ENCODE assay signal across 37 mouse cellular contexts in genomic region chr1:136160297-136160696, GRCm38 (mm10). TPM values are rescaled to one million over a fixed set of nuclear protein-coding genes. Genes with fewer than 3 reads are reported as not detected.
"Had no signal": no experiment of that assay in that cellular context is flagged by ENCODE, and none has a peak within 500 bp of the region (broad histone marks: within the 10 kb centered on the region; RNA-seq: fewer than 3 reads in every experiment).

No protein-coding gene starts in this region.

- H3K27me3 ChIP-seq: heart, embryonic 12.5 days; heart, embryonic 13.5 days; heart, embryonic 15.5 days; hindbrain, embryonic 12.5 days; hindbrain, embryonic 13.5 days; hindbrain, embryonic 15.5 days; intestine, embryonic 15.5 days; kidney, embryonic 15.5 days had no signal

- H3K9me3 ChIP-seq: heart, embryonic 12.5 days; heart, embryonic 13.5 days; heart, embryonic 15.5 days; hindbrain, embryonic 10.5 days; hindbrain, embryonic 12.5 days; hindbrain, embryonic 13.5 days; hindbrain, embryonic 15.5 days; intestine, embryonic 15.5 days; kidney, embryonic 15.5 days had no signal

- ATAC-seq: hindbrain, embryonic 16.5 days; inflammation-experienced regulatory T-cells, adult 6 months; intestine, embryonic 15.5 days had no signal

- H3K4me3 ChIP-seq: heart, embryonic 12.5 days; heart, embryonic 15.5 days; hindbrain, embryonic 10.5 days; hindbrain, embryonic 12.5 days; hindbrain, embryonic 13.5 days; hindbrain, embryonic 15.5 days; intestine, embryonic 15.5 days; kidney, embryonic 15.5 days; layer of hippocampus, adult 2 months; left cerebral cortex, adult 2 months had no signal

- H3K27ac ChIP-seq: heart, embryonic 13.5 days; heart, embryonic 15.5 days; hindbrain, embryonic 10.5 days; hindbrain, embryonic 12.5 days; hindbrain, embryonic 13.5 days; hindbrain, embryonic 14.5 days; hindbrain, embryonic 15.5 days; hindbrain, postnatal 0 days; intestine, embryonic 15.5 days; kidney, embryonic 15.5 days; kidney, postnatal 0 days; layer of hippocampus, adult 2 months; left cerebral cortex, adult 2 months had no signal

- H3K36me3 ChIP-seq: heart, embryonic 15.5 days had no signal

- H3K4me1 ChIP-seq: heart, embryonic 12.5 days; heart, embryonic 15.5 days; hindbrain, embryonic 13.5 days; intestine, embryonic 15.5 days; kidney, embryonic 15.5 days had no signal

- H3K4me2 ChIP-seq: heart, embryonic 15.5 days; hindbrain, embryonic 12.5 days; hindbrain, embryonic 13.5 days; hindbrain, embryonic 14.5 days; hindbrain, embryonic 15.5 days; intestine, embryonic 15.5 days; kidney, embryonic 15.5 days had no signal

- H3K9ac ChIP-seq: heart, embryonic 12.5 days; heart, embryonic 13.5 days; heart, embryonic 15.5 days; hindbrain, embryonic 12.5 days; hindbrain, embryonic 13.5 days; hindbrain, embryonic 14.5 days; hindbrain, embryonic 15.5 days; intestine, embryonic 15.5 days; kidney, embryonic 15.5 days had no signal

- DNase-seq: heart, postnatal 10 days; heart, postnatal 14 days; heart, postnatal 36 days; heart, postnatal 4 days; kidney, adult 11 months; kidney, adult 18-20 months; kidney, adult 2 months; kidney, adult 8-10 months; kidney, adult 9 months; kidney, postnatal 10 days; kidney, postnatal 14 days; kidney, postnatal 25 days; kidney, postnatal 36 days; kidney, postnatal 4 days; layer of hippocampus, adult 9-11 months; layer of hippocampus, postnatal 36 days had no signal

RNA-seq across cellular contexts. Expression of gene Mroh3, which starts 52.3 kb away (rescaled TPM):
- total RNA-seq: heart, postnatal 10 days; heart, postnatal 14 days; heart, postnatal 25 days; heart, postnatal 36 days; heart, postnatal 4 days; hematopoietic stem cell, adult 5-6 weeks had no signal
- polyA plus RNA-seq: heart, embryonic 12.5 days; heart, embryonic 13.5 days; heart, embryonic 14.5 days; heart, embryonic 15.5 days; heart, embryonic 16.5 days; heart, postnatal 0 days; hindbrain, embryonic 13.5 days; hindbrain, embryonic 14.5 days; hindbrain, embryonic 15.5 days; hindbrain, embryonic 16.5 days; inflammation-experienced regulatory T-cells, adult 6 months; kidney, postnatal 0 days had no signal
